Mouse (Mus musculus) hindbrain, embryonic 16.5 days (tissue): ENCODE measurements at regions not wholly inside any gene's neighbourhood (a gene's known extent, or its start where the extent isn't known, plus 50 kb on each side); places are given as distances from the start of the nearest gene placed in this dataset.

Experiments used
- ATAC-seq: fragments of 200-750 bp; cut with Nextera tagmentation; 2 replicates; pipeline ENCODE4 v1.8.0; 2017; ENCODE audit warnings: moderate TSS enrichment, moderate library complexity
- H3K27ac ChIP-seq: fragments of 300-500 bp; sonication (generic); 2 replicates; pipeline ENCODE4 v1.5.1; 2014; ENCODE audit warnings: low read depth, mild to moderate bottlenecking, control low read depth, low read length, moderate library complexity
- H3K27me3 ChIP-seq: fragments of 300-500 bp; sonication (generic); replicated peaks from 2 replicates; pipeline ENCODE4 v1.6.1; 2014; ENCODE audit warnings: low read length; ENCODE audit not compliant: control insufficient read depth, insufficient read depth
- H3K36me3 ChIP-seq: fragments of 300-500 bp; sonication (generic); 2 replicates; pipeline ENCODE4 v1.6.1; 2014; ENCODE audit warnings: mild to moderate bottlenecking, low read length, moderate library complexity, mixed read lengths; ENCODE audit not compliant: control insufficient read depth, insufficient read depth
- H3K4me1 ChIP-seq: fragments of 300-500 bp; sonication (generic); 2 replicates; pipeline ENCODE4 v1.6.1; 2014; ENCODE audit warnings: low read depth, low read length; ENCODE audit not compliant: control insufficient read depth, insufficient read depth
- H3K4me2 ChIP-seq: fragments of 300-500 bp; sonication (generic); 2 replicates; pipeline ENCODE4 v1.6.1; 2014; ENCODE audit warnings: mild to moderate bottlenecking, low read length, control low read depth, moderate library complexity
- H3K4me3 ChIP-seq: fragments of 300-500 bp; sonication (generic); 2 replicates; pipeline ENCODE4 v1.5.1; 2014; ENCODE audit warnings: mild to moderate bottlenecking, low read length, control low read depth, moderate library complexity
- H3K9ac ChIP-seq: fragments of 300-500 bp; sonication (generic); 2 replicates; pipeline ENCODE4 v1.6.1; 2014; ENCODE audit warnings: low read depth, mild to moderate bottlenecking, control low read depth, low read length, moderate library complexity
- H3K9me3 ChIP-seq: fragments of 300-500 bp; sonication (generic); 2 replicates; pipeline ENCODE4 v1.6.1; 2014; ENCODE audit warnings: mild to moderate bottlenecking, low read length, moderate library complexity; ENCODE audit not compliant: control insufficient read depth
- WGBS: fragments of 180-500 bp; shearing (Covaris S2); extraction: QIAGEN DNeasy Blood & Tissue Kit; methylation state at CpG from one replicate; pipeline ENCODE4 v1.1.7; 2014; 5-methylcytosine and 5-hydroxymethylcytosine counted together

GRCm38 (mm10) chr2:61455902-61456301, 122.5 kb upstream of the Tank start:
- no peak overlapping the region for H3K4me2 ChIP-seq
- WGBS, result 32% methylated on average over 5 of the region's 5 CpGs
- H3K9ac ChIP-seq, result no peak overlapping the region
- no peaks in the 10 kb centered on the region for H3K36me3 ChIP-seq
- H3K4me1 ChIP-seq, result peaks cover 8% of the 10 kb centered on the region
- H3K27me3 ChIP-seq, result no peaks in the 10 kb centered on the region
- H3K9me3 ChIP-seq, result no peaks in the 10 kb centered on the region
- ATAC-seq, result no peak
- no peak overlapping the region for H3K4me3 ChIP-seq
- no peak overlapping the region for H3K27ac ChIP-seq

- ATAC-seq, result peak; percentile 62; the same call in 1 of the 2 replicates
- Histone ChIP-seq H3K4me3 (no peak overlapping the region), H3K9me3 (no peaks in the 10 kb centered on the region), H3K27me3 (no peaks in the 10 kb centered on the region), H3K4me2 (peak overlapping the region; percentile 2), H3K4me1 (peaks cover 8% of the 10 kb centered on the region), H3K36me3 (no peaks in the 10 kb centered on the region), H3K27ac (no peak overlapping the region), H3K9ac (no peak overlapping the region)
- WGBS, result 24% methylated on average over 9 of the region's 9 CpGs
These were observed 123.7 kb upstream of the Tank start for GRCm38 (mm10) chr2:61454729-61455128.

GRCm38 (mm10) chr2:61454311-61454728, 124.1 kb upstream of the Tank start:
- Histone ChIP-seq H3K36me3 (no peaks in the 10 kb centered on the region), H3K9ac (peak overlapping the region; percentile 33), H3K4me1 (peaks cover 8% of the 10 kb centered on the region), H3K4me2 (peak overlapping the region; percentile 57), H3K27ac (peak overlapping the region; percentile 64), H3K27me3 (no peaks in the 10 kb centered on the region), H3K9me3 (no peaks in the 10 kb centered on the region), H3K4me3 (peak overlapping the region; percentile 36)
- WGBS, result 3% methylated on average over 12 of the region's 12 CpGs
- peak; percentile 90 for ATAC-seq

- no peaks in the 10 kb centered on the region for H3K27me3 ChIP-seq
- peak overlapping the region; percentile 36 for H3K4me3 ChIP-seq
- H3K9ac ChIP-seq, result peak overlapping the region; percentile 33
- no peaks in the 10 kb centered on the region for H3K36me3 ChIP-seq
- WGBS, result 37% methylated on average over 14 of the region's 14 CpGs
- no peaks in the 10 kb centered on the region for H3K9me3 ChIP-seq
- peak overlapping the region; percentile 64 for H3K27ac ChIP-seq
- peak overlapping the region; percentile 57 for H3K4me2 ChIP-seq
- ATAC-seq, result peak; percentile 45
- H3K4me1 ChIP-seq, result peaks cover 8% of the 10 kb centered on the region
These were observed 124.7 kb upstream of the Tank start for GRCm38 (mm10) chr2:61453490-61454281.

- H3K4me2 ChIP-seq, result no peak overlapping the region
- 90% methylated on average over 1 of the region's 1 CpGs for WGBS
- H3K9me3 ChIP-seq, result no peaks in the 10 kb centered on the region
- ATAC-seq, result no peak
- H3K4me1 ChIP-seq, result peaks cover 8% of the 10 kb centered on the region
- no peaks in the 10 kb centered on the region for H3K36me3 ChIP-seq
- no peak overlapping the region for H3K9ac ChIP-seq
- H3K27ac ChIP-seq, result no peak overlapping the region
- H3K27me3 ChIP-seq, result no peaks in the 10 kb centered on the region
- H3K4me3 ChIP-seq, result no peak overlapping the region
These were observed 125.8 kb upstream of the Tank start for GRCm38 (mm10) chr2:61452581-61452980.

- Histone ChIP-seq H3K4me2 (no peak overlapping the region), H3K27ac (no peak overlapping the region), H3K36me3 (no peaks in the 10 kb centered on the region), H3K9ac (no peak overlapping the region), H3K4me1 (peaks cover 8% of the 10 kb centered on the region), H3K9me3 (no peaks in the 10 kb centered on the region), H3K4me3 (no peak overlapping the region), H3K27me3 (no peaks in the 10 kb centered on the region)
- 83% methylated on average over 3 of the region's 3 CpGs for whole genome bisulfite sequencing
- ATAC-seq, result no peak
These were observed 127.7 kb upstream of the Tank start for GRCm38 (mm10) chr2:61450731-61451130.

- Histone ChIP-seq H3K27me3 (no peaks in the 10 kb centered on the region), H3K9me3 (no peaks in the 10 kb centered on the region), H3K36me3 (no peaks in the 10 kb centered on the region), H3K4me2 (no peak overlapping the region), H3K27ac (no peak overlapping the region), H3K9ac (no peak overlapping the region), H3K4me3 (no peak overlapping the region), H3K4me1 (no peaks in the 10 kb centered on the region)
- no peak for ATAC-seq
- 95% methylated on average over 3 of the region's 3 CpGs for WGBS
These were observed 141.8 kb upstream of the Tank start for GRCm38 (mm10) chr2:61436591-61436990.

GRCm38 (mm10) chr2:61407881-61408280, 170.5 kb upstream of the Tank start:
- WGBS, result 94% methylated on average over 7 of the region's 7 CpGs

GRCm38 (mm10) chr2:61406104-61406751, 172.2 kb upstream of the Tank start:
- no peak overlapping the region for H3K4me2 ChIP-seq
- WGBS, result 91% methylated on average over 8 of the region's 8 CpGs
- H3K9me3 ChIP-seq, result no peaks in the 10 kb centered on the region
- H3K27me3 ChIP-seq, result no peaks in the 10 kb centered on the region
- no peak overlapping the region for H3K4me3 ChIP-seq
- ATAC-seq, result no peak
- H3K4me1 ChIP-seq, result peaks cover 3% of the 10 kb centered on the region; the same call in 1 of the 2 replicates
- no peak overlapping the region for H3K27ac ChIP-seq
- no peaks in the 10 kb centered on the region for H3K36me3 ChIP-seq
- no peak overlapping the region for H3K9ac ChIP-seq

More at GRCm38 (mm10) chr2:61407881-61408280, 170.5 kb upstream of the Tank start:
- ATAC-seq, result no peak
- no peaks in the 10 kb centered on the region for H3K27me3 ChIP-seq
- no peaks in the 10 kb centered on the region for H3K9me3 ChIP-seq
- no peak overlapping the region for H3K4me2 ChIP-seq
- H3K4me3 ChIP-seq, result no peak overlapping the region
- no peaks in the 10 kb centered on the region for H3K4me1 ChIP-seq
- no peak overlapping the region for H3K27ac ChIP-seq
- H3K9ac ChIP-seq, result no peak overlapping the region
- no peaks in the 10 kb centered on the region for H3K36me3 ChIP-seq
